Mouse (Mus musculus) E14TG2a.4 (cell line): ENCODE results near the gene Tceal7.
"Not testable (repeated sequence)": the region's sequence is repeated elsewhere in the genome, so short reads cannot be mapped to it uniquely, and the experiment has no call there.

ENCODE experiments used
- H3K27me3 ChIP-seq: 2 replicates; pipeline ENCODE4 v1.6.1; 2014; ENCODE audit warnings: low read length, control low read depth; ENCODE audit not compliant: insufficient read depth
- H3K36me3 ChIP-seq: 2 replicates; pipeline ENCODE4 v1.6.1; 2014; ENCODE audit warnings: low read length, control low read depth; ENCODE audit not compliant: insufficient read depth
- H3K4me1 ChIP-seq: replicated peaks from 2 replicates; pipeline ENCODE4 v1.6.1; 2014; ENCODE audit warnings: low read depth, low read length, control low read depth
- H3K4me3 ChIP-seq: replicated peaks from 2 replicates; pipeline ENCODE4 v1.5.1; 2014; ENCODE audit warnings: mild to moderate bottlenecking, low read length
- H3K9me3 ChIP-seq: 2 replicates; pipeline ENCODE4 v1.6.1; 2014; ENCODE audit warnings: low read length, control low read depth
- CTCF ChIP-seq: conservative IDR thresholded peaks from 2 replicates; pipeline ENCODE4 v1.5.1; 2014; ENCODE audit warnings: low read length
- NANOG ChIP-seq: IDR thresholded peaks from 2 replicates; pipeline ENCODE4 v1.6.1; 2014; ENCODE audit warnings: borderline replicate concordance, low read length, mixed read lengths
- POU5F1 ChIP-seq: IDR thresholded peaks from 2 replicates; pipeline ENCODE4 v1.6.1; 2014; ENCODE audit warnings: low read length, borderline replicate concordance

Tceal7 gene

DNA sequence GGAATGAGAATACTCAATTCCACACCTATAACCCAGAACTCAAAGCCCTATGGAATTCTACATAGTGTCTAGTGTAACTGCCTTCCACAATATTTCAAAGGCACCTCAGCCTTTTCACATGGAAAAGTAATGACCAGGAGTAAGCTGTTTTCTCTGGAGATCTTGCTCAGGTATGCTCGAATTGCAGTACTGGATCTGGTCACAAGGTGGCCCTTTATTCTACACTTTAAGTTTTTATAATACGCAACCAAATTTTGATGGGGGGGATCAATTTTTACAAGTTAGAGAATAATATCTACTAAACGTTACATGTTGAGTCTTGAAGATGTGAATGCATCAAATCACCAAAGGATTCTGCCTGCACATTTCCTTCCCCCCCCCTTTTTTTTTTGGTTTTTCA is 23.5 kb downstream of the Tceal7 start:
- Histone ChIP-seq H3K9me3 (no peaks in the 10 kb centered on the region), H3K27me3 (no peaks in the 10 kb centered on the region), H3K4me3 (no peak overlapping the region), H3K4me1 (0 out of 2 replicates have a peak, but pooled peaks cover 4% of the 10 kb centered on the region), H3K36me3 (no peaks in the 10 kb centered on the region)
- no peak for TF ChIP-seq POU5F1
- TF ChIP-seq CTCF: peak; percentile 42

DNA sequence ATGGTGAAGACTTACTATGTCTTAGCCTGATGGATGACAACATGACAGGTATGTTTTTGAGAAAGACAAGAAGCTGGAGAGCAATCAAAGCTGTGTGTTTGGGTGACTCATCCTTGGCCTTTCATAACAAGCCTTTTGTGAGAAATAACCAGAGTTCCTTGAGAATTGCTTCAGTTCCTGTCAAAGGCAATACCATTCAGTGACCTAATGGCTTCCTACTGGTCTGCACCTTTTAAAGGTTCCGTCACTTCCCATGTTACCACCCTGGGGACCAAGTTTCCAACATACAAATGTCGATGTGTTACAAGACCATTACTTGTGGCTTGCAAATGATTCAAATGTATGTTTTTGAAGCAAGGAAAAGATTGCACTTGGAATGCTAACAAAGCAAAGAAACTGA is 28.6 kb downstream of the Tceal7 start:
- H3K4me1 ChIP-seq: 0 out of 2 replicates have a peak, but pooled peaks cover 4% of the 10 kb centered on the region
- TF ChIP-seq NANOG: no peak
- TF ChIP-seq POU5F1: no peak
- TF ChIP-seq CTCF: no peak
- no peak overlapping the region for H3K4me3 ChIP-seq
- H3K36me3 ChIP-seq: peaks cover 15% of the 10 kb centered on the region
- no peaks in the 10 kb centered on the region for H3K9me3 ChIP-seq
- no peaks in the 10 kb centered on the region for H3K27me3 ChIP-seq

DNA sequence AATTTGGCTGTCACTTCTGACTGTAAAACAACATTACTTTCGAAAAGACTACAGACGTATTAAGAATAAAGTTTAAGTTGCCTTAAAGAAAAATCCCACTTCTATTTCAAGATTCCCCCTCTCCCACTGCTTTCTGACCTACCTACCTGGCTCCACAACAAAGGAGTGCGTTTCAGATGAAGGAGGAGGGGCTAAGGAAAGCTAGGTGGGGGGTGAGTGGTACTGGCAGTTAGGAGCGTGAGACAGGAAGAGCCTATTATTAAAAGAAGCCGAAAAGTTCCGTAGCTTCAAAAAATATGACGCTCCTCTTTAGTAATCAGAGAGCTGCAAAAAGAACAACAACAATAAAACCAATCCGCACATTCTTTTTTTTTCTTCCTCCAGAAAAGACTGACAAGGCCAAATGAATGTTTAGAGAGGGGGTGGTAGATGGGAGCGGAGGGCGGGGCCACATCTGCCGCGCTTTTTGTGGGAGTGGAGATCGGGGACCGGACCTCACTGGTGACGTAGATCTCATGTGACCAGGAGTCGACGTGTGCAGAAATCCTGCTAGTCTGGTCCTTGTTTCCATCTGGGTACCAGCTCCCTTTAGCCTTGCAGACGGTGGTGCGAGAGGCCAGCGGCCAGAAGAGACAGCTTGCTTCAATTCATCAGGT is 30.1 kb downstream of the Tceal7 start, which contains the start of gene Tceal9:
Tceal9 (plus strand) TSS at position 506 of the 656 bp plus-strand sequence.
- Histone ChIP-seq H3K9me3 (no peaks in the 10 kb centered on the region), H3K27me3 (no peaks in the 10 kb centered on the region), H3K4me1 (no peaks in the 10 kb centered on the region), H3K4me3 (peak within 1 kb of the TSS; percentile 85), H3K36me3 (peaks cover 18% of the 10 kb centered on the region)
- no peak for TF ChIP-seq CTCF
- no peak for TF ChIP-seq POU5F1
- no peak for TF ChIP-seq NANOG

DNA sequence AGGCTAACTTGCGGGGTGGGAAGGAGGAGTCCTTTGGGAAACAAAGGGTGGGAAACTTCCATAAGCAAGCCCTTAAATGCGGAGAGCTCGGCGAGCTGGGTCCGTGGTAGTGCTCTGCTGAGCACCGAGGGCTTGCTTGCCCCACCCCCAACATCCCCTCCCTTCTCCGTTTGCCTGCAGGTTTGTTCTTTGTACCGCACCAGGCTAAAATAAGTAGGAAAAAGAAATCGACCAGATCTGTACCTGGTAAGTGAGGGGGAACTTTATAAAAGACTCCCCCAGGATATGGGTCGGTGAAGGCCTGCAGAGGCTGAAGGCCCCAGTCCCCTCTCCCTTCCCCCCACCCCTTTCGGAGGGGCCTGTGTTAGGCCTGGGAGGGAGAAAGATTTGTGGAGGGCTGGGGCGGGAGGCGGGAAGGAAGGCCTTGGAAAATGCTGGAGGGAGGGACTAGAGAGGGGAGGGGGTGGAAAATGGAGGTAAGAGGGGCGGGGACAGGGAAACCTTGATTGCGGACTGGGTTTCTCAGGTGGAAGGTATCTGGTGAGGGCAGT is 31.0 kb downstream of the Tceal7 start:
- peak overlapping the region; percentile 85 for H3K4me3 ChIP-seq
- no peak for TF ChIP-seq POU5F1
- no peak for TF ChIP-seq CTCF
- TF ChIP-seq NANOG: no peak
- H3K36me3 ChIP-seq: peaks cover 18% of the 10 kb centered on the region
- H3K4me1 ChIP-seq: no peaks in the 10 kb centered on the region
- H3K9me3 ChIP-seq: no peaks in the 10 kb centered on the region
- no peaks in the 10 kb centered on the region for H3K27me3 ChIP-seq

DNA sequence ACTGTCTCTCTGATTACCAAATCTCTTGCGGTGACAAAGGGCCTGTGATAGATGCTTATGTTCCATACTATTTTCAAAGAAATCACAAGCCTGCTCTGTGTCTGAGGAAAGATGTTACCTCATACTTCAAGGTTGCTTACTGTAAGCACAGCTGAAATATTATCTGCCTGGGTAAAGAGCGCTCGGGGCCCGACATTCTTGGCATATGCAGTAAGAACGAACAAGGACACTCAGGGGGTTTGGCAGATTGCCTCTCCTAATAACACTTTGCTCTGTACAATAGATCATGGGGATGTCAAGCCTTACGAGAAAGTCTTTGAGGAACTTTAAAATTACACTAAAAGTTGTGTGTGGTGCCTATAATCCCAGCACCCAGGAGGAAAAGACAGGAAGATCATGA is 34.2 kb downstream of the Tceal7 start:
- Histone ChIP-seq H3K36me3 (peaks cover 18% of the 10 kb centered on the region), H3K9me3 (no peaks in the 10 kb centered on the region), H3K4me3 (no peak overlapping the region), H3K4me1 (no peaks in the 10 kb centered on the region), H3K27me3 (no peaks in the 10 kb centered on the region)
- no peak for TF ChIP-seq CTCF
- no peak for TF ChIP-seq NANOG

DNA sequence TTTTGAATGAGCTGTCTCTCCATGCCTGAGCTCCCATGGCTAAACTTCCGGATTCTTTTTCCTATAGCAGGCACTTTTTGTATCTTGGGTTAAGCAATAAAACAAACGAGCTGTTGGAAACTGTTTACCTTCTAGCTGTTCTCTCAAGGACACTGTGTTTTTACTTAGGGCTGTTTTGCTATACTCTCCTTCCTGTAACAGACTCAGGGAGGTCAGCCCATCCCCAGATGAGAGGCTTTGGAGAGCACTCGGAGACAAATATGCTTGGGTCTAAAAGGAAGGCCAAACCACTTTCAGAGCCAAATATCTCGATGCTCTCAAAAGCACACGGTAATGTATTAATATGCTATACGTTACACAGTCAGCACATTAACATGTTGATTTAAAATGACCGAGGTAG is 35.1 kb downstream of the Tceal7 start:
- Histone ChIP-seq H3K4me3 (no peak overlapping the region), H3K4me1 (no peaks in the 10 kb centered on the region), H3K36me3 (peaks cover 18% of the 10 kb centered on the region), H3K9me3 (no peaks in the 10 kb centered on the region), H3K27me3 (no peaks in the 10 kb centered on the region)
- TF ChIP-seq NANOG (no peak), CTCF (no peak), POU5F1 (no peak)

DNA sequence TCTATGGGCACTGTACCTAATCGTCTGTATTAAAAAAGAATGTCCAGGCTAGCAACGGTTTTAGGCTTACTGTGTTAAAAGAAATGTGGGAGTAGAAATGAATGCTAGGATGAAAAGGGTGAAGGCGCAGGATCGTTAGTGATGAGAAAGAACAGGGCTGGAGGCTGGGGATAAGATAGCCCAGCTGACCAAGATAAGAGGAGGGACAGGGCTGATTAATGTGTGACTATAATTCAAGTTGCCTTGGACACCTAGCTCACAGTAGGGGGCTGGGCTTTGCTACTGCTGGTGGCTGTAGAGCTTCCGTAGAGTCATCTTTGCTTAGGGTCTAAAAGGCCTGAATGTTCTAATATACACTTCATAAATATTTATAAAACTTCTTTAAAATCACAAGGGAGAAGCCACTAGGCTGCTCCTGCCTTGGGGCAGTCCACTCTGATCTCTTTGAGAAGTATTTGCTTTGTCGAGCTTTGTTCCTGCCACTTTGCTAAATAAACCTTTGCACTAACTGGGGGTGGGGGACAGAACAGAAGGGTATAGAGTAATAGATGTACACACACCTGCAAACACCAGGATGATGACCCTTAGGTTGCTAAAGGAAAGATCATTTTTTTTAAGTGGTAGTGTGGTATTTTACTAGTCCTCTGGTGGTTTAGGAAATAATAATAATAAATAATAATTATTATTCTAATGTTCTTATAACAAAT is 37.6 kb downstream of the Tceal7 start:
- TF ChIP-seq CTCF: no peak
- TF ChIP-seq POU5F1: no peak
- no peak for TF ChIP-seq NANOG
- Histone ChIP-seq H3K9me3 (no peaks in the 10 kb centered on the region), H3K4me3 (no peak overlapping the region), H3K4me1 (no peaks in the 10 kb centered on the region), H3K27me3 (no peaks in the 10 kb centered on the region), H3K36me3 (peaks cover 13% of the 10 kb centered on the region)

DNA sequence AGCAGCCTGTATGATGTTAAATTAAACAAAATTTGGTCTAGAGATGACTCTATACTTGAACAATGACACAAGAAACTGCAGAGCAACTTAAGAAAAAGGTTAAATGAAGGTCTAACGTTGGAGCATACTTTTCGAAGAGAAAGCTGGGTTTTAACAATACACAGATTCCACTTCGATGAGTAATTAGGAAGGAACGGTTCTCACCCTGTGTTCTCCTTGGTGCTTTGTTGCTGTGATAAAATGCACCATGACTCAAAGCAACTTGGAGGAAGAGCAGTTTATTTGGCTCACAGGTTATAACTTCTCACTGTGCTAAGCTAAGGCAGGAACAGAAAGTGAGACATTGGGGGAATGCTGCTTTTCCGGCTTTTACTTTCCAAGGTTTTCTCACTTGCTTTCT is 53.1 kb downstream of the Tceal7 start:
- Histone ChIP-seq H3K9me3 (no peaks in the 10 kb centered on the region), H3K27me3 (no peaks in the 10 kb centered on the region), H3K4me1 (peaks cover 11% of the 10 kb centered on the region), H3K36me3 (peaks cover 14% of the 10 kb centered on the region), H3K4me3 (no peak overlapping the region)
- TF ChIP-seq NANOG: no peak
- TF ChIP-seq POU5F1: no peak

DNA sequence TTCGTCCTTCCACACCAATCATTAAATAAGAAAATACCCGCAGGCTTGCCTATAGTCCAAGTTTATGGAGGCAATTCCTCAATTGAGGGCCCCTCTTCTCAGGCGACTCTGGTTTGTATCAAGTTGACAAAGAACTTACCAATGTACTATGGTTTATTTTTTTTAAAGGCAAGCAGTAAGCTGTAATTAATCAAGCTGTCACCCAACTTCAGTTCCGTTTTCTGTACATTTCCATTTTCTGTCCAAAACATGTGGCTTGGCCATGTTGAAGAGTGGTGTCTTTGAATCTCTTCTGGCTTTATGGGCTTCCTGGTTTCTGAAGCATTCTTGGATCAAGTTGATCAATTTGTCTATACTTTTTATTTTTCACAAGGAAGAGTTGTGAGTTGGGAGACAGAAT is 53.6 kb downstream of the Tceal7 start:
- TF ChIP-seq CTCF (no peak), NANOG (no peak), POU5F1 (no peak)
- Histone ChIP-seq H3K36me3 (peaks cover 14% of the 10 kb centered on the region), H3K4me1 (peaks cover 11% of the 10 kb centered on the region), H3K27me3 (no peaks in the 10 kb centered on the region), H3K4me3 (no peak overlapping the region), H3K9me3 (no peaks in the 10 kb centered on the region)

DNA sequence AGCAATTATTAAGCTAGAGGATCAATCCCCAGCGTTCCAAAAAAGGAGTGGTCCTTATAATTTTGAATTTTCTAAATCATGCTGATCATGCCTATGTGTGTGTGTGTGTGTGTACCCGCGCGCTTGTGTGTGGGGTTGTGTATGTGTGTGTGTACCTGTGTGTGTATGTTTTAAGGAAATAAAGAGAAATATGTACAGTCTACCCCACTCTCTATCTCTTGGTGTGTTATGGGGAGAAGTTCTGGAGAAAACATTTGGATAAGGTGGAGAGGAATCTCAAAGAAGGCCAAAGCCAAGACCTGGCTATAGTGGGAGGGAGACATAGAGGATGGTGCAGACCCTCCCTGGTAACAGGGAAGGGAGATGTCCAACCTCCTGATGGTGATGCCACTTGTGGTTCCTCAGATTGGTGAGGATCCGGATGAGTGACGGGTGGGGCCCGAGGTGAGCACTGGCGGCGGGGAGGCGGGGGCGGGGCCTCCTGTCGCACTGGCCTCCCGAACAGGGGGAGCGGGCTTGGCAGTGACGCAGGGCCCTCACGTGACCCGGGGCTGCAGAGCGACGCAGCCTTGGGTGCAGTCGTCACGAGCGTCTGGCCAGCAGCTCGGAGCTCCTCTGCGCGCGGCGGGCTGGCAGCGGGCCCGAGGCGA is 55.3 kb downstream of the Tceal7 start, which contains the start of gene Bex3:
Bex3 (plus strand) TSS at position 511 of the 650 bp plus-strand sequence.
- Histone ChIP-seq H3K4me1 (peaks cover 11% of the 10 kb centered on the region), H3K4me3 (peak within 1 kb of the TSS; percentile 74), H3K36me3 (peaks cover 14% of the 10 kb centered on the region)
- H3K27me3 ChIP-seq, H3K9me3 ChIP-seq: not testable (repeated sequence)

DNA sequence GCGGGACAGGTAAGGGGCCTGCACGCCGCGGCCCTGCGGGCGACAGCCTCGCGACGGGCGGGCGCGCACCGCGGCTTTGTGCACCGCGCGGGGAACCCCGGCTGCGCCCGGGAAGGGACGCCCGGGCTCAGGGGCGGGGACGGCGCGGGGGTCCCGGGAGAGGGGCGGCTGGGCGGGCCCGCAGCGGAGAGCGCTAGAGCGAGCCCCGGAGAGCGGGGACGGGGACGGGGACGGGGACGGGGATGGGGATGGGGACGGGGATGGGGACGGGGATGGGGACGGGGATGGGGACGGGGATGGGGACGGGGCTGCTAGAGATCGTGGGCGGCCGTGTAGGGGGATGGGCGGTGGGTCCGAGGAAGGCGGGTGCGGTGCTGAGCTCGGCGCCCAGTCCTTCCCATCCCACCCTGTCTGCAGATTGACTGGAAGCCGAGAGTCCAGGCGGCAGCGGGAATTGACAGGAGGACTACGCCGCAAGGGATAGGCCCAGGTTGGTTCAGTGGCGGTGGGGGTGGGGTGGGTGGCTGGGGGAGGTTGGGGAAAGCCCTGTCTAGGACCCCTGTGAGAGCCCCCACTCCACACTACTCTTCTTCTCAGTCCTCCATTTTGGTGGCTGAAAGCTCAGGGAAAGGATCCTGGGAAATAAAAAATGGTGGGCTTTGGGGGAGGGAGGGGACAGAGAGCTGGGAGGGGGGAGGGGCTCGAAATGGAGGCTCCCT is 56.0 kb downstream of the Tceal7 start:
- H3K36me3 ChIP-seq: peaks cover 14% of the 10 kb centered on the region
- not testable (repeated sequence) for H3K9me3 ChIP-seq, H3K27me3 ChIP-seq
- H3K4me3 ChIP-seq: peak overlapping the region; percentile 74
- H3K4me1 ChIP-seq: peaks cover 11% of the 10 kb centered on the region
